Mouse (Mus musculus) adrenal gland, postnatal 14 days (tissue): ENCODE results near the gene Elp6. TPM values are rescaled to one million over a fixed set of nuclear protein-coding genes. Genes with fewer than 3 reads are reported as not detected.
A peak's percentile ranks its signal among the peaks of the same experiment; 100 is the strongest.
"Not testable (repeated sequence)": the region's sequence is repeated elsewhere in the genome, so short reads cannot be mapped to it uniquely, and the experiment has no call there.

Experiments
- DNase-seq: peaks from one replicate; pipeline ENCODE4 v3.0.0; 2021; ENCODE audit warnings: mixed read lengths
- total RNA-seq: library from RNA; stranded (reverse); gene quantifications from 2 replicates; pipeline ENCODE4 v1.2.3, GENCODE M21; 2021

Elp6 gene
- total RNA-seq, 1 experiment from 2014 or later = 6.5 TPM

GRCm38 (mm10) chr9:110315904-110316303, 10.9 kb downstream of the Elp6 start:
- no peak for DNase-seq

- DNase-seq = no peak
These were observed 11.5 kb downstream of the Elp6 start for GRCm38 (mm10) chr9:110316503-110316902.

- no peak for DNase-seq
These were observed 15.8 kb downstream of the Elp6 start for GRCm38 (mm10) chr9:110320769-110321168.

- DNase-seq = no peak
These were observed 18.0 kb downstream of the Elp6 start for GRCm38 (mm10) chr9:110322972-110323371.

- DNase-seq = no peak
These were observed 19.2 kb downstream of the Elp6 start for GRCm38 (mm10) chr9:110324181-110324580.

GRCm38 (mm10) chr9:110328178-110328577, 23.2 kb downstream of the Elp6 start:
- DNase-seq = no peak

GRCm38 (mm10) chr9:110328946-110329630, 24.1 kb downstream of the Elp6 start:
- DNase-seq = peak; percentile 24

- DNase-seq = peak; percentile 24
These were observed 24.7 kb downstream of the Elp6 start for GRCm38 (mm10) chr9:110329655-110330054.

- DNase-seq = no peak
These were observed 25.4 kb downstream of the Elp6 start for GRCm38 (mm10) chr9:110330341-110330740.

GRCm38 (mm10) chr9:110330913-110331312, 25.9 kb downstream of the Elp6 start:
- not testable (repeated sequence) for DNase-seq

- DNase-seq = peak; percentile 99
These were observed 28.3 kb downstream of the Elp6 start, which contains the start of gene Scap for GRCm38 (mm10) chr9:110333135-110333895. Gene Scap (plus strand): TSS chr9:110333288.

GRCm38 (mm10) chr9:110333896-110334259, 28.9 kb downstream of the Elp6 start:
- no peak for DNase-seq

GRCm38 (mm10) chr9:110334849-110335248, 29.9 kb downstream of the Elp6 start:
- no peak for DNase-seq

- DNase-seq = no peak
These were observed 35.2 kb downstream of the Elp6 start for GRCm38 (mm10) chr9:110340037-110340750.

- DNase-seq = no peak
These were observed 37.0 kb downstream of the Elp6 start for GRCm38 (mm10) chr9:110342008-110342407.

- DNase-seq = no peak
These were observed 38.8 kb downstream of the Elp6 start for GRCm38 (mm10) chr9:110343805-110344204.

- DNase-seq = no peak
These were observed 40.2 kb downstream of the Elp6 start for GRCm38 (mm10) chr9:110345057-110345739.

GRCm38 (mm10) chr9:110348899-110349298, 43.9 kb downstream of the Elp6 start:
- no peak for DNase-seq

GRCm38 (mm10) chr9:110350188-110350587, 45.2 kb downstream of the Elp6 start:
- no peak for DNase-seq

- DNase-seq = no peak
These were observed 45.6 kb downstream of the Elp6 start for GRCm38 (mm10) chr9:110350612-110351011.

GRCm38 (mm10) chr9:110351350-110351749, 46.4 kb downstream of the Elp6 start:
- no peak for DNase-seq

- no peak for DNase-seq
These were observed 47.1 kb downstream of the Elp6 start for GRCm38 (mm10) chr9:110351932-110352632.
